Mouse (Mus musculus): ENCODE measurements around the gene Cubn.

DNA sequence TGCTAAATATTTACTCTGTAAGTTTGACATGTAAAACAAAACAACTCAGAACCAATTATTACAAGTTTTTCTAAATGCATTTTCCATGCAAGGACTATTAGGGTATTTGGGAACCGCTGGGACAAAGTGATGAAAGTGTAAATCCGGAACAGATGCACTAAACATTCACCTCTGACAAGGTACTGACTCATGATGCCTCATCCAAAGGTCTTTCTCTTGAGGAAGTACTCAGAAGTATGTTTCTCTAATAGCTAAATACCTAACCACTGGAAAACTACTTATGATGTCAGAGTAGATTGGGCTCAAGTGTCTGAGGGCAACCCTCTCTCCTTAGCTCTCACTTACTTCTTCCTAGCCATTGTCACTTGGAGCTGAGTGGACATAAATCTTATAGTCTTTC, 10.9 kb downstream of the Cubn start:
- TF ChIP-seq MYOG (IDR thresholded peaks at IDR 0.05; ENCODE audit: control insufficient read depth in 1 of 3, insufficient read depth in 1 of 3, insufficient read length in 2 of 3, low read depth in 2 of 3), result no peak
- no peak for TF ChIP-seq POLR2A (IDR thresholded peaks at IDR 0.05; ENCODE audit: insufficient read length, low read depth)
- no peak for TF ChIP-seq TCF12 (IDR thresholded peaks at IDR 0.05; ENCODE audit: insufficient read depth, poor library complexity, severe bottlenecking)
